Mouse (Mus musculus) layer of hippocampus, postnatal 25 days (tissue): ENCODE data around the gene Dhx37. TPM values are rescaled to one million over a fixed set of nuclear protein-coding genes. Genes with fewer than 3 reads are reported as not detected.

Experiments used
- DNase-seq, 2 experiments: peaks; one replicate each; pipeline ENCODE4 v3.0.0; 2022; ENCODE audit warnings: mixed read lengths in 2 of 2, low spot score in 1 of 2; ENCODE audit errors: extremely low spot score in 1 of 2
- total RNA-seq, 2 experiments: library from RNA; stranded (reverse); gene quantifications; 2 replicates each; pipeline ENCODE4 v1.2.3; 2021

Dhx37 gene
- total RNA-seq: 10 to 100 TPM; 11.9 to 14.8 TPM

DNA sequence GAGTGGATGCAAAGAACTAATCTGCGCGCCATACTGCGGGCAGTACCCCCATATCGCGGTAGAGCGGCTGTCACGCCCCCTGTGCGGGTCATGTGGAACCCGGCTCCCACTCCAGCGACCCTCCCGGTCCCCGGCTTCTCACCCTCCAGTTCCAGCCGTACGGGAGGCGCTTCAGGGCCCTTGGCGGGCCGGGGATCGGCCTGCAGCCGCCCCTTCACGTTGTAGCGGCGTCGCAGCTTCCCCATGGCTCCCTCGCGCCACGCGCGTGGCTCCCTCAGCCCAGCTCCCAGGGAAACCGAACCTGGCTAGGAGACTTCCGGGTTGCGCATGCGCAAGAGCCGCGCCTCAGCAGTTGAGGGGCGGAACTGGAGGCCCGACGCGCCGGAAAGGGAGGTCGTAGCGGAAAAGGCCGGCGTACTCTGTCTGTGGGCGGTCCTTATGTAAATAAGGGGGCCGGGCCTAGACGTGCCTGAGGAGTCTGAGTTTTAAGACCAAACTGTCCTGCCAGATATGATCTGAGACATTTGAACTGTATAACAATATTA lies at the start of gene Dhx37:
Gene Dhx37, minus strand, starts transcription at position 329 of the 545 bp plus-strand sequence.
- peak; percentile 76 to 88 for DNase-seq

DNA sequence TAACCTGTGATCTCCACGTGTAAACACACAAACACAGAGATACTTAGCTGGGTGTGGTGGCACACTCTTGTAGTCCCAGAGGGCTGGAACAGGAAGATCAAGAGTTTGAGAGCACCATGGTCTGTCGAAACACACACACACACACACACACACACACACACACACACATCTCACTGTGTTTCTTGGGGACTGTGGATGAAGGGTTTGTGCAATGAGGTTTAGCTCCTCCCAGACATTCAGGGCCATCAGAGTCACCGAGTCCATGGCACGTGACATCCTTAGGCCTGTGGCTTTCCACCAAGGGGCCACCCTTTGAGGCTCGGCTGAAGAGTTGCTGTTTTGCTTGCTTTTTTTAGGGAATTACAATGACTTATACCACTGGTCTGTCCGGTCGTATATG lies 48.6 kb upstream of the Dhx37 start:
- no peak for DNase-seq

GRCm38 (mm10) chr5:125480434-125481231 lies 46.7 kb upstream of the Dhx37 start:
- DNase-seq: no peak

- no peak for DNase-seq
Observed at GRCm38 (mm10) chr5:125479376-125479775, 45.5 kb upstream of the Dhx37 start.

DNA sequence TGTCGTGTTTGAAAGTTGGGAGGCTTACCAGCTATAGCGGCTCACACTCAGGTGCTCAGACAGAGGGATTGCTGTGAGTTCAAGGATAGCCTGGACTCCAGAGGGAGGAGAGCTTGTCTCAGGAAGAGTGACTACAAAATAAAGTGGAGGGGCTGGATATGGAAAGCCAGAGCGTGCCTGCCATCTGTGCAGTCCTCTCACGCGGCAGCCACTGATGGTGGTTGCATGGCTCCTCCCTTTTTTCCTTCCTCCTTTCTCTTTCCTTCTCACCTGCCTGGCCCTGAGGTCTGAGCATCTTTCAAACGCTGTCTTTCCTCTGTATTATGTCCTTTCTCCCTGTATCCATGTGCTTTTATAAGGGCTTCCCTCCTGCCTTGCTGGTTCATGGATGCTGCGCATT lies 44.1 kb upstream of the Dhx37 start:
- no peak for DNase-seq

DNA sequence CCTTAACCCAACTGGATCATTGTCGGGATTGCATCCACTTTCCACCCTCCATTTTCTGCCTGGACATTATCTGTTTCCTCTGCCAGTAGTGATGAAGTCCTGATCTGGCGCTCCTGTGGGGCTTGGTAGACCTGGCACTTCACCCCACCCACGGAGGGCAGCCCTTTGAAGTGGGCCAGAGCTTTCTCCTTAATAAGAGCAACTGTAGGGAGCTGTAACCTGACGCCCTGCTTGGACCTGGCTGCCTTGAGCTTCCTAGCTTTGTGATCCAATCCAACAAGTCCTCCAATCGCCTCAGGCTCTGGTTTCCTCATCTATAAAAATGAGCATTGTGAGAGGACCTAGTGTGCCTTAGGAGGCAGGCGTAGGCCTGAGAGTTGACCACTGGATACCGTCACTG lies 43.6 kb upstream of the Dhx37 start:
- DNase-seq: no peak

DNA sequence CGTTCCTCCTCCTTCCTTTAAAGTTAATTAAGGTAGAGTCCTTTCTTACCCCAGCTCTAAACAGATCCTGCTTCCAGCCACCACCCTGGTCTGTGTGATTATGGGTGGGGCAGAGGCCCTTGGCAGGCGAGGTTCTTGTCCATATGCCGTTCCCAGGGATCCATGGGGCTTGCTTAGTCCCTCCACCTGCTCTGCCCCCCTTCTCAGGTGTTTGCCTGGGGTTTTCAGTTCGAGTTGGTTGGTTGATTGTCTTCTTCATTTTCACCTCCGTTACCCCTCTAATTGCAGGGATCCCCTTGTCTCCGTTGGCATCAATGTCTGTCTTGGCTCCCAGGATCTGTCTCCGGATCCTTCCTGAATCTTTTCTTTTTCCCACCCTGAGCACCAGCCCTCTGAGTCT lies 42.9 kb upstream of the Dhx37 start:
- no peak for DNase-seq

DNA sequence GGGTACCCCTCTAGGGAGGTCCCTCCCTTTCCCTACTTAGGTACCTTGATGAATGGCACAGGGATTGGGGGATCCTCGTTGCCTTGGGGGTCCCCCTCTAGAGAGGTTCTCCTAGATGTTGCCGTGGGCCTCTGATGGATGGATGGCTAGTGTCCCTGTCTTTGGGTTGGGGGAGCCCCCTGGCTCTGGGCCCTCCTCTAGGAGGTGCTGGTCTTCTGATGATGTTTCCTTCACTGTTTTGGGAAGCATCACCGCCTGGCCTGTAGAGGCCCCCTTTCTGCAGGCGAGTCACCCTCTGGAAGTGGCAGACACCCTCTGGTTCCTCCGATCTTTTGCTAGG lies 42.3 kb upstream of the Dhx37 start:
- DNase-seq: no peak

DNA sequence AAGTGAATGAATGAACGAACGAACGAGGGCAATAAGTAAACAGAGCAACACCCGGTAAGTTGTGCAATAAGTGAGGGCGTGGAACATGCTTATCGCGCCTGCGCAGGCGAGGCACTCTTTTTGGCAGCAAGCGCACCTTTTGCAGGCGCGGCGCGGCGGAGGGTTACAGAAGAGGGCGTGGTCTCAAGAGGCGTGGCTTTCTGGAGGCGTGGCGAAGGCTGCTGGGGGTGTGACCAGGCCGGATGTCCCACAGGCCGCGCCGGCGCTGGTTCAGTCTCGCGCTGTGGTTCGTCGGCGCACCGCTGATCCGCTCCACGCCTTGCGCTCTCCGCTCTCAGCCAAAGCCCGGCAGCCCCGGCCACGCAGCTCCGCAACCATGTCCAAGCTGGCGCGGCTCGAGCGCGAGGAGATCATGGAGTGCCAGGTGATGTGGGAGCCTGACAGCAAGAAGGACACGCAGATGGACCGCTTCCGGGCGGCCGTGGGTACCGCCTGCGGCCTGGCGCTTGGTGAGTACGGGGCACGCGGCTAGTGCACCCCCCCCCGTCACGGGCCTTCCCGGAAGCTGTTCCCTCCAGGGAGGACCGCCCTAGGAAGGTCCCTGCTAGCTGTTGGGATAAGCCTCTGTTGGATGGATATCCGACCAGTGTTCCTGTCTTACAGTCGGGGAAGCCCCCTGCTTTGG lies 41.8 kb upstream of the Dhx37 start, which contains the start of gene Aacs:
Gene Aacs, plus strand, starts transcription at position 214 of the 685 bp plus-strand sequence.
- DNase-seq: peak; percentile 94 to 95

DNA sequence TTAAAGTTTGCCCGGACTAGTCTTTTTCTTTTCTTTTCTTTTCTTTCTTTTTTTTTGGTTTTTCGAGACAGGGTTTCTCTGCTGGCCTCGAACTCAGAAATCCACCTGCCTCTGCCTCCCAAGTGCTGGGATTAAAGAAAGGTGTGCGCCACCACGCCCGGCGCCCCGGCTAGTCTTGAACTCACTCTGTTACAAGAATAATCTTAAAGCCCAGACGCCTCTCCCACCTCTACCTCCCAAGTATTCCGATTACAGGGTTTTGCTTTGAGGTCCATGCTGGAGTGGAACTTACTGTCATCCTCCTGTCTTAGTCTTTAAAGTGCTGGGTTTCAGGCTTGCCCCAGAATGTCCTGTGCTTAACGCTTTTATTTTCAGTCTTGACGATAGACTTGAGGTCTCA lies 41.1 kb upstream of the Dhx37 start:
- DNase-seq: no peak

DNA sequence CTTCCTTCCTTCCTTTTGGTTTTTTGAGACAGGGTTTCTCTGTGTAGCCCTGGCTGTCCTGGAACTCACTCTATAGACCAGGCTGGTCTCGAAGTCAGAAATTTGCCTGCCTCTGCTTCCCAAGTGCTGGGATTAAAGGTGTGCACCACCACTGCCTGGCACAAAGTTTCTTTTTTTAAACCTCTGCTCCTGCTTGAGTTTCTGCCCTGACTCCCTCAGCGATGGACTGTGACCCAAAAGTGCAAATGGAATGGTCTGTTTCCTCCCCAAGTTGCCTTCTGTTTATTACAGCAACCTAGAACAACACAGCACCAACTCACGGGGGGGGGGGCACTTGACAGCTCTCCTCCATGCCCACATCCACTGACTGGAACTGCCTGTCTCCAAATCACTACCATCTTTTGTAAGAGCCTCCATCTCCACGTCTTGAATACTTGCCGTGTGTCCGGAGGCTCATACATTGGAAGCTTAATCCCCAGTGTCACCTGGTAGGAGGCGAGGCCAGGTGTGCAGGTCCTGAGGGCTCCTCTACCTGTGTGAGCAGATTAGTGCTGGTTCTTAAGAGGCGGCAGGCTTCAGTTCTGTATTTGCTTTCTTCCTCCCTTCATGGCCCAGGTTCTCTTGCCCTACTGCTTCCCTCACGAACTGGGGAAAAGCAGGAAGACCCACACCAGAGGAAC lies 39.0 kb upstream of the Dhx37 start:
- no peak for DNase-seq

GRCm38 (mm10) chr5:125470713-125471112 lies 36.8 kb upstream of the Dhx37 start:
- DNase-seq: no peak

- DNase-seq: no peak
Observed at GRCm38 (mm10) chr5:125467261-125467660, 33.3 kb upstream of the Dhx37 start.

GRCm38 (mm10) chr5:125466483-125466882 lies 32.6 kb upstream of the Dhx37 start:
- no peak for DNase-seq

DNA sequence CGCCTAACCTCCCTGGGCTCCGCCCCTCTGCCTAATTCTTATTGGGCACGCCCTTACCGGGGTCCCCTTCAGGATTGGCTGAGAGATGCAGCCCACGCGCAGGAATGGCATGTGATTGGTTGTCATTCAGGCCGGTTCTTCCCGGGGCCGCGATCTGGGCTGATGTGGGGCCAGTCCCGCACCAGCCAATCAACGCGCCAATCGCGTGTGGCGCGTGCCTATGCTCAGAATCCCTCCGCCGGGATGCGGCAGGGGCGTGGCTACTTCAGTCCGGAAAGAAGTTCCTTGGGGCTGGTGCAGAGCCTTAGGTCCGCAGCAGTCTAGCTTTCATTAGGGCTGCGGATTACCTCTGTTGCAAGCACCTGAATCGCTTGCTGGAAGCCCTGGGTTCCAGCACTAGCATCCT lies 31.8 kb upstream of the Dhx37 start:
- DNase-seq: peak; percentile 80 to 88

- no peak for DNase-seq
Observed at GRCm38 (mm10) chr5:125465192-125465591, 31.3 kb upstream of the Dhx37 start.

DNA sequence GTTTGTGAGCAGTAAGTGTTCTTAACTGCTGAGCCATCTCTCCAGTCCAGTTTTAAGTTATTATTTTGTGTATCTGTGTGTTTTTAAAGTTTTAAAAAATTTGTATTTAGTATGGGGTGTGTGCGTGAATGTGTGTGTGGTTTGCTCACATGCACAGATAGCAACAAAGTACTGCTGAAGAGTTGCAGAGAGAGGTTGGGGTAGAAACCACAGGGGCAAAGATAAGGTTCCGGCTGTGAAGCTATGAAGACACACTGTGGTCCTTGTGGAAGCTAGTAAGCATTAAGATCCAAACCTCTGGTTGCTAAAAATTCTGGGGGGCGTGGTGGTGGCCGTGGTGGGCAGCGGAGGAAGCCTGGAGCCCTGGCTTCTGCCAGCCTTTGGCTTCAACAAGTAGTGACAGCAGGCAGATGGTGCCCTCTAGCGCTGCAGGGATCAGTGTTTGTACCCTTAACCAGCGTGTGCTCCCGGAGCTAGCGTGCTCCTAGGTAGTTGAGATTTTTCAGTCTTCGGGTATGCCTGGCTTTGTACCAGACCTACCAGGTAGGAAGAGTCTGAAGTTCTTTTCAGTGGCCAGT lies 28.0 kb upstream of the Dhx37 start:
- DNase-seq: peak in 1 of 2 experiments; percentile 51

- no peak for DNase-seq
Observed at GRCm38 (mm10) chr5:125460574-125460973, 26.7 kb upstream of the Dhx37 start.

GRCm38 (mm10) chr5:125457538-125457937 lies 23.6 kb upstream of the Dhx37 start:
- no peak for DNase-seq

- no peak for DNase-seq
Observed at GRCm38 (mm10) chr5:125456100-125456499, 22.2 kb upstream of the Dhx37 start.

GRCm38 (mm10) chr5:125452573-125452972 lies 18.7 kb upstream of the Dhx37 start:
- no peak for DNase-seq
